Mouse (Mus musculus): ENCODE results near the gene AA792892. TPM values are rescaled to one million over a fixed set of nuclear protein-coding genes. Genes with fewer than 3 reads are reported as not detected.
"Not testable (repeated sequence)": the region's sequence is repeated elsewhere in the genome, so short reads cannot be mapped to it uniquely, and the experiment has no call there.

AA792892 gene
- not detected for total RNA-seq (2021)

DNA sequence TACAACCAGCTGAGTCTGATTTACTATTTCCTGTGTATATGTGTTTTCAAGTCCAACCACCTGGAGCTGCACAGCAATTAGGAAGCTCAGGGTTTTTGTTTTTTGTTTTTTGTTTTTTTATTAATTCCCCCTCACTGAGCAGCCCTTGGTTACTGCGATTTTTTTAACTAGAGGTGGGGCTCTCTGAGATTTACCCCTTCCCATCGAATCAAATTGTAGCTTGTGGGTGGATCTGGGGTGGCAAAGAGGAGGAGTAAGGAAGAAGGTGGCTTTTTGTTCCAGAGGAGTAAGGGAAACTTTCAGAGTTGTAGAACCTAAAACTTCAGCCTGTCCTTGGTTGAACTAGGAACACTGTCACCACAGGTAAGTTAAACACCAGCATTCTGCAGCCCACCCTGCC is at the start of gene AA792892:
Gene AA792892, plus strand, starts transcription at position 301 of the 400 bp plus-strand sequence.
- not testable (repeated sequence) for DNase-seq (ENCODE audit: extremely low spot score in 1 of 2, low spot score in 1 of 2)

GRCm38 (mm10) chr5:94306696-94307095 is 32.9 kb upstream of the AA792892 start, which contains the start of gene A430089I19Rik:
Gene A430089I19Rik, minus strand, starts transcription at chr5:94306796.
- DNase-seq (ENCODE audit: extremely low spot score in 1 of 2, low spot score in 1 of 2) = not testable (repeated sequence)

GRCm38 (mm10) chr5:94314135-94314534 is 25.4 kb upstream of the AA792892 start, which contains the start of gene Gm6502:
Gene Gm6502, plus strand, starts transcription at chr5:94314435.
- not testable (repeated sequence) for DNase-seq (ENCODE audit: extremely low spot score in 1 of 2, low spot score in 1 of 2)

Other genes with a start within 250 kb of the AA792892 start
- not detected for gene Gm3106, start 121.7 kb upstream of the AA792892 start, total RNA-seq (2021)
- not detected for gene A430089I19Rik, start 33.0 kb upstream of the AA792892 start, total RNA-seq (2021)
- gene Gm6502, start 25.3 kb upstream of the AA792892 start, total RNA-seq (2021) = not detected
- not detected for gene Gm7682, start 106.0 kb downstream of the AA792892 start, total RNA-seq (2021)
- not detected for gene Gm3139, start 186.5 kb downstream of the AA792892 start, total RNA-seq (2021)

All from layer of hippocampus, postnatal 25 days (tissue).